ENCODE assay signal across 8 mouse cellular contexts in genomic region chr4:137929341-137930016, GRCm38 (mm10).
DNase-seq lines count a peak whose midpoint lies in the region; ATAC-seq and TF ChIP-seq lines count a peak whose summit lies in the region.

No protein-coding gene starts in this region.

- peak overlapping the region; percentile 91 for H3K27ac ChIP-seq in lung, postnatal 0 days (ENCODE audit: low read length)
- peak overlapping the region; percentile 64 to 92 for H3K27ac ChIP-seq in heart, embryonic 14.5 days (replicated peaks in 1 of 2; ENCODE audit: control insufficient read depth in 1 of 2, insufficient read depth in 1 of 2, low read depth in 2 of 2, low read length in 2 of 2)
- H3K27ac ChIP-seq in stomach, embryonic 16.5 days (ENCODE audit: low read length): peak overlapping the region; percentile 94
- no peak overlapping the region for H3K27ac ChIP-seq in hindbrain, postnatal 0 days
- no peak overlapping the region for H3K27ac ChIP-seq in hindbrain, embryonic 13.5 days

- H3K9me3 ChIP-seq in lung, postnatal 0 days (ENCODE audit: low read length): no peaks in the 10 kb centered on the region
- H3K9me3 ChIP-seq in heart, embryonic 14.5 days (ENCODE audit: control insufficient read depth, low read length): no peaks in the 10 kb centered on the region
- no peaks in the 10 kb centered on the region for H3K9me3 ChIP-seq in stomach, embryonic 16.5 days (replicated peaks; ENCODE audit: control insufficient read depth, low read length)
- no peaks in the 10 kb centered on the region for H3K9me3 ChIP-seq in hindbrain, postnatal 0 days (ENCODE audit: low read length)
- H3K9me3 ChIP-seq in hindbrain, embryonic 13.5 days: no peaks in the 10 kb centered on the region; the same call in 1 of the 2 replicates

- no peaks in the 10 kb centered on the region for H3K27me3 ChIP-seq in lung, postnatal 0 days (replicated peaks; ENCODE audit: insufficient read depth, low read length)
- H3K27me3 ChIP-seq in heart, embryonic 14.5 days (ENCODE audit: control insufficient read depth, insufficient read depth, low read length): no peaks in the 10 kb centered on the region
- H3K27me3 ChIP-seq in stomach, embryonic 16.5 days (ENCODE audit: control insufficient read depth, insufficient read depth, low read length): no peaks in the 10 kb centered on the region
- no peaks in the 10 kb centered on the region for H3K27me3 ChIP-seq in hindbrain, postnatal 0 days (ENCODE audit: insufficient read depth, low read length)
- no peaks in the 10 kb centered on the region for H3K27me3 ChIP-seq in hindbrain, embryonic 13.5 days

- TF ChIP-seq CTCF in lung, postnatal 0 days (IDR thresholded peaks at IDR 0.05): no peak
- TF ChIP-seq CTCF in hindbrain, postnatal 0 days (IDR thresholded peaks at IDR 0.05; ENCODE audit: low read depth): no peak

- TF ChIP-seq EP300 in lung, postnatal 0 days (IDR thresholded peaks at IDR 0.05): peak; percentile 41; the same call in 1 of the 2 replicates

- 48% methylated on average over 15 of the region's 15 CpGs for whole genome bisulfite sequencing in lung, postnatal 0 days
- WGBS in heart, embryonic 14.5 days: 50% methylated on average over 15 of the region's 15 CpGs
- 53% methylated on average over 15 of the region's 15 CpGs for WGBS in stomach, embryonic 16.5 days
- 73% methylated on average over 15 of the region's 15 CpGs for WGBS in hindbrain, postnatal 0 days
- WGBS in hindbrain, embryonic 13.5 days: 74% methylated on average over 15 of the region's 15 CpGs

- ATAC-seq in lung, postnatal 0 days: peak; percentile 8; the same call in 1 of the 2 replicates
- no peak for ATAC-seq in heart, embryonic 14.5 days (ENCODE audit: insufficient number of reproducible peaks, insufficient read depth, low FRiP score, low read depth)
- ATAC-seq in stomach, embryonic 16.5 days (ENCODE audit: insufficient read depth, low FRiP score): no peak
- ATAC-seq in hindbrain, postnatal 0 days: no peak
- no peak for ATAC-seq in hindbrain, embryonic 13.5 days (ENCODE audit: low FRiP score)

- H3K4me2 ChIP-seq in lung, postnatal 0 days (replicated peaks; ENCODE audit: low read depth, low read length): no peak overlapping the region
- H3K4me2 ChIP-seq in heart, embryonic 14.5 days (ENCODE audit: low read length): no peak overlapping the region
- H3K4me2 ChIP-seq in stomach, embryonic 16.5 days (ENCODE audit: low read depth, low read length): no peak overlapping the region
- H3K4me2 ChIP-seq in hindbrain, postnatal 0 days (ENCODE audit: low read depth, low read length): no peak overlapping the region
- no peak overlapping the region for H3K4me2 ChIP-seq in hindbrain, embryonic 13.5 days

- peaks cover 15% of the 10 kb centered on the region; the same call in 1 of the 2 replicates for H3K4me1 ChIP-seq in lung, postnatal 0 days (ENCODE audit: insufficient read depth, low read depth, low read length)
- peaks cover 63 to 79% of the 10 kb centered on the region in 2 experiments for H3K4me1 ChIP-seq in heart, embryonic 14.5 days (ENCODE audit: control insufficient read depth in 2 of 2, insufficient read depth in 2 of 2, low read length in 2 of 2)
- H3K4me1 ChIP-seq in stomach, embryonic 16.5 days (ENCODE audit: control insufficient read depth, insufficient read depth, low read length): peaks cover 52% of the 10 kb centered on the region
- peaks cover 12% of the 10 kb centered on the region for H3K4me1 ChIP-seq in hindbrain, postnatal 0 days (ENCODE audit: insufficient read depth, low read length)
- peaks cover 64% of the 10 kb centered on the region for H3K4me1 ChIP-seq in hindbrain, embryonic 13.5 days (replicated peaks)

- no peak overlapping the region for H3K9ac ChIP-seq in lung, postnatal 0 days (replicated peaks; ENCODE audit: low read depth)
- no peak overlapping the region for H3K9ac ChIP-seq in heart, embryonic 14.5 days (ENCODE audit: low read length)
- peak overlapping the region; percentile 33; the same call in 1 of the 2 replicates for H3K9ac ChIP-seq in stomach, embryonic 16.5 days (ENCODE audit: low read length)
- H3K9ac ChIP-seq in hindbrain, postnatal 0 days (replicated peaks; ENCODE audit: low read length): no peak overlapping the region
- no peak overlapping the region for H3K9ac ChIP-seq in hindbrain, embryonic 13.5 days

- H3K4me3 ChIP-seq in lung, postnatal 0 days (ENCODE audit: low read depth, low read length): no peak overlapping the region
- H3K4me3 ChIP-seq in heart, embryonic 14.5 days (ENCODE audit: control insufficient read depth in 1 of 2, insufficient read depth in 1 of 2, low read depth in 1 of 2, low read length in 2 of 2): no peak overlapping the region
- no peak overlapping the region for H3K4me3 ChIP-seq in stomach, embryonic 16.5 days (replicated peaks; ENCODE audit: low read length)
- H3K4me3 ChIP-seq in hindbrain, postnatal 0 days (ENCODE audit: low read length): no peak overlapping the region
- H3K4me3 ChIP-seq in hindbrain, embryonic 13.5 days: no peak overlapping the region

- peak; percentile 70 for DNase-seq in lung, postnatal 0 days (ENCODE audit: low spot score)
- DNase-seq in lung, adult 18-20 months: no peak
- peak; percentile 38 to 71 for DNase-seq in kidney, postnatal 25 days
- DNase-seq in hindbrain, postnatal 0 days (ENCODE audit: low spot score): no peak
- DNase-seq in spleen, adult 18-20 months: no peak

- no peaks in the 10 kb centered on the region for H3K36me3 ChIP-seq in lung, postnatal 0 days (ENCODE audit: insufficient read depth, low read length)
- peaks cover 34% of the 10 kb centered on the region for H3K36me3 ChIP-seq in heart, embryonic 14.5 days (ENCODE audit: control insufficient read depth, insufficient read depth, low read length)
- peaks cover 5% of the 10 kb centered on the region; the same call in 1 of the 2 replicates for H3K36me3 ChIP-seq in stomach, embryonic 16.5 days (ENCODE audit: control insufficient read depth, insufficient read depth, low read length)
- no peaks in the 10 kb centered on the region for H3K36me3 ChIP-seq in hindbrain, postnatal 0 days (ENCODE audit: insufficient read depth, low read length)
- H3K36me3 ChIP-seq in hindbrain, embryonic 13.5 days: peaks cover 18% of the 10 kb centered on the region

Comparison
In these comparisons a context has a peak if more than half of its experiments do, and no peak if none do; other contexts are left out.
1. DNase-seq: peak in lung, postnatal 0 days (single experiment) and kidney, postnatal 25 days (2 of 2); none in lung, adult 18-20 months (0 of 2), hindbrain, postnatal 0 days (single experiment) and spleen, adult 18-20 months (0 of 2).
2. H3K27ac ChIP-seq: peak in lung, postnatal 0 days (single experiment), heart, embryonic 14.5 days (2 of 2) and stomach, embryonic 16.5 days (single experiment); none in hindbrain, postnatal 0 days (single experiment) and hindbrain, embryonic 13.5 days (single experiment).